Mouse (Mus musculus): ENCODE results near the gene Mtmr2. TPM values are rescaled to one million over a fixed set of nuclear protein-coding genes. Genes with fewer than 3 reads are reported as not detected.
"Not testable (repeated sequence)": the region's sequence is repeated elsewhere in the genome, so short reads cannot be mapped to it uniquely, and the experiment has no call there.

Gene Mtmr2
- polyA plus RNA-seq (2012; rRNA removed) = 20.8 and 24.8 TPM in 2 replicates

DNA sequence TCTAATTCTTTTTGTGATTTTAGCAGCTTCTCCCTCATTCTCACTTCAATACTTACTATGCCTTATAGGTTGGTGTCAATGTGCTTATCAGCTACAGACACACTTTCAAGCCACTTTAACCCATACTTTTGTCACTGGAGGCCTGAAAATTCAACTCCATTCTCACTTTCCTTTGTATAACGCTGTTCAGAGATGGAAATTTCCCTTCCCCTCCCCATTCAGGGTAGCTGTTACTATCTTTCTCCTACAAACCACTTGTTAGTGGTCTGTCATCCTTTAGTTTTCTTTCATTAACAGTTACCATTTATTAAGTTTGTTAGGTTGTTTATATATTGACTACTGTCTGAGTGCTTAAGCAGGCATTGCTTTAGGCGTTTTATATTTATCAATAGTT lies at the start of gene Mtmr2:
Gene Mtmr2 (plus strand): TSS at position 7 of the 394 bp plus-strand sequence.
- TF ChIP-seq POLR2A (IDR thresholded peaks at IDR 0.05; ENCODE audit: borderline replicate concordance, extremely low read depth, insufficient read depth, insufficient read length, poor library complexity, severe bottlenecking) (no peak), CTCF (IDR thresholded peaks at IDR 0.05; ENCODE audit: borderline replicate concordance, extremely low read depth, insufficient read depth, insufficient read length) (no peak)
- peak; percentile 0 for DNase-seq (ENCODE audit: low read depth)

DNA sequence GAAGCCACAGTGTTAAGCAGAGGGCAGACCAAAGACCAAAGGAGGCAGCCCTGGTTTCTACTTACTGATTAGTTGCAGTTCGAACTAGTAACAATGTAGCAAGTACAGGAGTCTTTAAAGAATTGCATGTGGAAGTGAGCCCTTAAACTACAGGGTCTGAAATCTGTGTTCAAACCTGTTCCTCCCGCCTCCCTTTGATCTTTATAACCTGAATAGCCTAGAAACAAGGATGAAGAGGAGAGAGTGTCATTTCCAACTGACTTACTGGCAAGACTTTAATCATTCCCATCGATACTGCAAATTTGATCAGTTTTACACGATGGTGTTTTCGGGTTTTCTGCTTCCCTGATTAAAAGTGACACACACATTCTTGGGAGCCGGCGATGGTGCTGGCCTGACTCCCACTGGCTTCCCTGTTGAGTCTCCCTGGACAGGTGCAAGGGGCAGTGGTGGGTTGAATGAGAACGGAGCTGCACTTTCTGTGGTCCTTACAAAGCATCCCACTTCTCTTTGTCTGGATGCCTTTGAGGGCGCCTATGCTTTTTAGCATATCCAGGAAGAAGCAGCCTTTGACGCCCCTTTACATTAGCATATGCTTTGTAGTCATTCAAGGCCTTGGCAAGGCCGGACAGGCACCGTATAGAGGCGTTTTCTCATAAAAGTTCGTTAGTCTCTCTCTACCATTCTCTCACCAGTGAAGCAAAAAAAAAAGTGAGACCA lies 49.0 kb upstream of the Mtmr2 start:
- peak; percentile 88 for DNase-seq (ENCODE audit: low read depth)
- TF ChIP-seq POLR2A (IDR thresholded peaks at IDR 0.05; ENCODE audit: borderline replicate concordance, extremely low read depth, insufficient read depth, insufficient read length, poor library complexity, severe bottlenecking) (no peak), CTCF (IDR thresholded peaks at IDR 0.05; ENCODE audit: borderline replicate concordance, extremely low read depth, insufficient read depth, insufficient read length) (no peak)

DNA sequence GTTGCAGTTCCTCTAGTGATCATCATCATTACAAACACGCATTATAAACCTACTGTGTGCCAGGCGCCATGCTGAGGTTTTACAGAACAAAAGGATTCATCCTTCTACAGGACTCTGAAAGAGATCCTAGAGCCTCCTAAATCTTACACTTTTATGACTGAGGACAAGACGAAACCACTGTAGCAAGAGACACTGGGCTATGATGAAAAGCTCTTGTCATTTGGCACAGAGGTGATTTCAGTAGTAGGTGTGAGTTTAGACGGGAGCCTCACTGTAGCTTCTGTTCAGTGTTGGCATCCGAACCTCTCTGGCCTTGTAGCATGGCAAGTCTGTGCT lies 48.5 kb upstream of the Mtmr2 start:
- DNase-seq (ENCODE audit: low read depth) = no peak
- no peak for TF ChIP-seq POLR2A (IDR thresholded peaks at IDR 0.05; ENCODE audit: borderline replicate concordance, extremely low read depth, insufficient read depth, insufficient read length, poor library complexity, severe bottlenecking)
- no peak for TF ChIP-seq CTCF (IDR thresholded peaks at IDR 0.05; ENCODE audit: borderline replicate concordance, extremely low read depth, insufficient read depth, insufficient read length)

DNA sequence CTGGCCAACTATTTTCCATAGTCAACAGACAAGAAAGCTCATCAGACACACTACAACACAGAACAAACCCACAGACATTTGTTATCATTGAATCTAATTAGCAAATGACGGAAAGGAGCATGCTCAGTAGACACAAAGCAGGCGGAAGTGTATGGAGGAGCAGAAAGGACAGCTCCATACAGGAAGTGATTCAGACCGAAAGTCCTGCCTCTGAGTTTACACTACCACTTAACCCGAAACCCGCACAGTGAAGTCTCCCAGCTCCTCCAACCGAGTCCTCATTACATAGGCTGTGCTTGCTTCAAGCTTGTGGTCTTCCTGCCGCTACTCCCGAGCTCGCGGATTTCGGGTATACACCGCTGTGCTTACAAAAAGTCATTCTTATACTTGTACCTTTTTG lies 46.4 kb upstream of the Mtmr2 start:
- TF ChIP-seq POLR2A (IDR thresholded peaks at IDR 0.05; ENCODE audit: borderline replicate concordance, extremely low read depth, insufficient read depth, insufficient read length, poor library complexity, severe bottlenecking) = no peak
- TF ChIP-seq CTCF (IDR thresholded peaks at IDR 0.05; ENCODE audit: borderline replicate concordance, extremely low read depth, insufficient read depth, insufficient read length) = no peak
- DNase-seq (ENCODE audit: low read depth) = no peak

DNA sequence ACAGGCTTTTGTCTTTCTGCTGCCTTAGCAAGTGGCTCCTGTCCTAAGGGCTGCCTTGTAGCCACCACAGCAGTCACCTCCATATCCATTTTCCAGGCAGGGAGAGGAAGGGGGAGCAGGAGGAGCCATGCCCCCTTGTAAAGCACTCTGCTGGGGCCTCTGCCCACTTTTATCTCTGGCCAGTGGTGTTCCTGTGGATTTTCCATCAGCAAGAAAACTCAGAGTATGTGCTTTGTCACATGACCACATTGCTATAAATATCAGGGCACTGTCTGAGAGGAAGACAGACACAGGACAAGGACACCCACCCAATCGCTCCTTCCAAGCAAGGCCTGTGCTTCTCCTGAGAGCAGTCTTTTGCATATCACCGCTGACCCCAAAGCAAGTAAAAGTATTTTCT lies 45.1 kb upstream of the Mtmr2 start:
- DNase-seq (ENCODE audit: low read depth) = no peak
- TF ChIP-seq CTCF (IDR thresholded peaks at IDR 0.05; ENCODE audit: borderline replicate concordance, extremely low read depth, insufficient read depth, insufficient read length) (no peak), POLR2A (IDR thresholded peaks at IDR 0.05; ENCODE audit: borderline replicate concordance, extremely low read depth, insufficient read depth, insufficient read length, poor library complexity, severe bottlenecking) (no peak)

DNA sequence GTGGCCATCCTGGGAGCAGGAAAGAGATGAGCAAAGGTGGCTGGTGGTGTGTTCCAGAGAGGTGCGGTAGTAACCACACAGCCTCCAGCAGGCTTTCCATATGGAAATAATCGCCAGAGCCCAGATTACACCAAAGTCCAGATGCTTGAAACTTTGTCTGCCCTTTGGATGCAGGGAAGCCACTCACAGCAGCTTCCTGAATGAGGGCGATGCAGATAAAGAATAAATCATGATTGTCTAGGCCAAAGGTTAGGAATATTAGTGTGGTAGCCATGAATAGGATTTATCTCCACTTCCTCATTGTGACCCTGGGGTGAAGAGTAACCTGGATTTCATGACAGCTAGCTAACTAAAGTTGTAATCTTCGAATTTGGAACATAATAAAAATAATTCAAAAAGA lies 43.3 kb upstream of the Mtmr2 start:
- no peak for DNase-seq (ENCODE audit: low read depth)

DNA sequence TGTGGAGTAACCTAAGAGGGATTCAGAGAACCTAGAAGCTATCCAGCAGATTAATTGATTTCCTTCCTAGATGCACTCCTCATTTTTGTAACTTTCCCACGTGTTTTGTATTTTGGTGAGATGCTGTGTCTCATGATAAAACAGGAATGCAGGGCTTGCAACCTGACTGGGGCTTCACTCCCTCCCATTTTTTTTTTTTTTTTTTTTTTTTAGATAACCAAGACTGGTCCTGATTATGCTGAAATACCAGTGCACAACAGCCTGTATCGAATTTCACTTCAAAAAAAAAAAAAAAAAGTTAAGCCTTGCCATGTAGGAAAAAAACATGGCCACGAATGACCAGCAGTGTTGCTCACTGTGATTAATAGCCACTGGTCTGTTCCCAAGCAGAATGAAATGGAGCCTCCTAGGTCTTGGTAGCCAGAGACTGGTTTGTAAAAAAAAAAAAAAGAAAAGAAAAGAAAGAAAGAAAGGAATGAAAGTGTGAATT lies 41.1 kb upstream of the Mtmr2 start:
- no peak for DNase-seq (ENCODE audit: low read depth)
- TF ChIP-seq POLR2A (IDR thresholded peaks at IDR 0.05; ENCODE audit: borderline replicate concordance, extremely low read depth, insufficient read depth, insufficient read length, poor library complexity, severe bottlenecking) (no peak), CTCF (IDR thresholded peaks at IDR 0.05; ENCODE audit: borderline replicate concordance, extremely low read depth, insufficient read depth, insufficient read length) (no peak)

More for the DNA sequence above, 43.3 kb upstream of the Mtmr2 start:
- TF ChIP-seq CTCF (IDR thresholded peaks at IDR 0.05; ENCODE audit: borderline replicate concordance, extremely low read depth, insufficient read depth, insufficient read length) (no peak), POLR2A (IDR thresholded peaks at IDR 0.05; ENCODE audit: borderline replicate concordance, extremely low read depth, insufficient read depth, insufficient read length, poor library complexity, severe bottlenecking) (no peak)

DNA sequence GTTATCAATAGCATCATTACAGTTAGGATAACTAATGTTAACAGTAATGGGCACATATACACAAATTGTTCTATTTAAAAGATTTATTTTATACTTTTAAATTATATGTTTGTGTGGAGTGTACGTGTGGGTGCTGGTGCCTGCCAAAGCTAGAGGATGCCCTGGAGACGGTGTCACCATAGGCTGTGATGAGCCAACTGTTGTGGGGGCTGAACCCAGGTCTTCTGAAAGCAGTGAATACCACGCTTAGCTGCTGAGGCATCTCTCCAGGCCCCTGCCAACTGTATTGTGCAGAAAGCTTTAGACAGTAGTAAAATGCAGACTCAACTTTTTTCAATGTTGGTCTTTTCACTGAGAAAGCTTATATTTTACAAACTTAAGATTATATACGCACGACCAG lies 38.8 kb upstream of the Mtmr2 start:
- TF ChIP-seq CTCF (IDR thresholded peaks at IDR 0.05; ENCODE audit: borderline replicate concordance, extremely low read depth, insufficient read depth, insufficient read length) = no peak
- TF ChIP-seq POLR2A (IDR thresholded peaks at IDR 0.05; ENCODE audit: borderline replicate concordance, extremely low read depth, insufficient read depth, insufficient read length, poor library complexity, severe bottlenecking) = no peak
- no peak for DNase-seq (ENCODE audit: low read depth)

DNA sequence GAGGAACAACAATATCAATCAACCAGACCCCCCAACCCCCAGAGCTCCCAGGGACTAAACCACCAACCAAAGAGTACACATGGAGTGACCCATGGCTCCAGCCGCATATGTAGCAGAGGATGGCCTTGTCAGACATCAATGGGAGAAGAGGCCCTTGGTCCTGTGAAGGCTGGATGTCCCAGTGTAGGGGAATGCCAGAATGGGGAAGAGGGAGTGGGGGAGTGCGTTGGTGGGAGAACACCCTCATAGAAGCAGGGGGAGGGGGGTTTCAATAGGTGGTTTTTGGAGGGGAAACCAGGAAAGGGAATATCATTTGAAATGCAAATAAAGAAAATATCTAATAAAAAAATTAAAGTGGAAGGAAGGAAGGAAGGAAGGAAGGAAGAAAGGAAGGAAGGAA lies 32.3 kb upstream of the Mtmr2 start:
- DNase-seq (ENCODE audit: low read depth) = not testable (repeated sequence)

DNA sequence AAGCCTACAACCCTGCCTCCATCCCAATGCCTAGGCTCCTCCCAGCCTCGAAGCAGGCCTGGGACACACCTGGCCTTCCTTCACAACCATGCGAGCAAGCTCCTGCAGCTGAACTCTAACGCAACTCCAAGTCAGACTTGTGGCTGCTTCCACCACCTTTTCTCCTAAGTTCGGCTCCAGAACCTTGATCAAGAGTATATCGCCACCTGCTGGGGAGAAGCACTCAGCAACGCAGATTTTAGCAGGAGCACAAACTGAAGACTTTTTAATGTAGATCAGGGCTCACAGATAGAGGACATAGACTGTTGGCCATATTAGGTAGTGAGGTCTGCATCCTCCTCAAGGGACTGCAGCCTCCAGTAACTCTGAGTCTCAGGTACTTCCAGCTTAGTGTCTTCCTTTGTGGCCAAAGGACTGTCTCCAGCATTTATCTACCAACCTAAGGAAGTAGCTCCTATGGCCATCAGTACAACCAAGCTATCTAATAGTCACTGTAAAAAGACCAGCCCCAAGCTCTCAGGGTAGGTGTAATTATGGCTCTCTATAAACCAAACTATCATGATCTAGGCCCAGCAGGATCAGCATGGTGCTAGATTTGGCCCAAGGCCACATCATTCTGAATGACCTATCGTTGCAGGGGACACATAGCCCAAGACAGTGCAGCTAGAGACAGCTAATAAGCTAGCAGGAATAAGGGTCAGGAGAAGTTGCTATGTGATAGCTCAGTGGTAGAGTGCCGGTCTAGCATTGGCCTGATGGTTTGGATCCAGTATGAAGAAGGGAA lies 31.7 kb upstream of the Mtmr2 start:
- TF ChIP-seq POLR2A (IDR thresholded peaks at IDR 0.05; ENCODE audit: borderline replicate concordance, extremely low read depth, insufficient read depth, insufficient read length, poor library complexity, severe bottlenecking) = no peak
- peak; percentile 84 for TF ChIP-seq CTCF (IDR thresholded peaks at IDR 0.05; ENCODE audit: borderline replicate concordance, extremely low read depth, insufficient read depth, insufficient read length)
- DNase-seq (ENCODE audit: low read depth) = peak; percentile 91

DNA sequence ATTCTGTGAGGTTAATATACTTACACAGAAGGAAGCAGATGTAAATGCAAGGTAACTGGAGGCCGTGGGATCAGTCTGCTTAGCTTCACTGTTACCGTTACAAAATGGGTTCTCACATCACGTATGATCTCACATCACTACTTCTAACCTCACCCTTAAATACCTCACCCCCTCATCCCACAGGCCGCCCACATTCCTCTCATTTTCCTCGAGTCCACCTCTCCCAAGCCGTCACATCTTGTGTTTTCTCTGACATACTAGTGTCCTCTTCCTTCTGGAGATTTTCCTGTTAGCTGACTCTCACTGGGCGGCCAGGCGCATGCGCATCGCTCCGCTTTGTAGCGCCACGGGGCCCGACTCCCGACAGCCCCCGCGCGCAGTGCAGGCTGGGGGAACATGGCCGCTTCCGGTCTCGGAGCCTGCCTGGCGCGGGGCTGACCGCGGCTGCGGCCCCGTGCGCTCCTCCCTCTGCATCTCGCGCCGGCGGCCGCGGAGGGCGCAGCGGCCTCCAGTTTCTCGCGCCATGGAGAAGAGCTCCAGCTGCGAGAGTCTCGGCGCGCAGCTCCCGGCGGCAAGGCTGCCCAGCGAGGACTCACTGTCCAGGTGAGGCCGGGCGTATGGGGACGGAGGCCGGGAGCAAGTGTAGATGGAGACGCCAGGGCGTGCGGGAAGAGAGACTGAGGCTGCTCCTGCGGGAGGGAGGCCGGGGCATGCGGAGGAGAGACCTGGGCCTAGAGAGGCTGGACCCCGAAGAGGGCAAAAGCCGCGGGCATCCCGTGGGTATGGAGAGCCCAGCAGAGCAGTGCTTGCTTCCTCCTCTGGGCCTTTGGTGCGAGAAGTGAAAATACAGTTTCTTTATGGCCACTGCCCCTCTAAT lies 826 bp downstream of the Mtmr2 start:
- DNase-seq (ENCODE audit: low read depth) = peak; percentile 98
- TF ChIP-seq POLR2A (IDR thresholded peaks at IDR 0.05; ENCODE audit: borderline replicate concordance, extremely low read depth, insufficient read depth, insufficient read length, poor library complexity, severe bottlenecking) (peak; percentile 97), CTCF (IDR thresholded peaks at IDR 0.05; ENCODE audit: borderline replicate concordance, extremely low read depth, insufficient read depth, insufficient read length) (no peak)
